Mouse (Mus musculus): Measurements from ENCODE around the gene Camk1d.

Camk1d gene

DNA sequence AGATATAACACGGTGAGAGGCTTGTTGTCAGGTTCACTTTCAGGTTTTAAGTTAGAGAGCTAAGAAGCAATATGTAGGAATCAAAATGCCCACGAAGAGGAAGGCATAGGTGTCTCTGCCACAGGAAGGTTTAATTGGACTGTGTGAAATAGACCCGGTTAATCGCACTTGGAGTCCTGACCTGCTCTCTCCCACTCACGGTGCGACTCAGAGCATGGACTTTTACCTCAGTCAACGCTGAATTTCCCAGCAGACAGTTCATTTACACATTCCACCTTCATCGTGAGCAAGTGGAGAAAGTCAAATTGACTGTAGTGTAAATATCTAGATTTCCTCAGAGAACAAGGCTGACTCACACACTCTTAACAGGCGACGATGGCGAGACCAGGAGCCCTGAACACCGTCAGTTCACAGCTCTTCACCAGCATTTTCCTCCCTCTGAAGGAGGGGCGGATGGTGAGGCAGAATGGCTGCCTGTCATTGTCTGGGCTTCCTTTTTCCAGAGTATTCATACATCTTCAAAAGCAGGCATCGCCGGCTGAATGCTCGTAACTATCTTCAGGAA, 255.6 kb downstream of the Camk1d start:
- DNase-seq = no peak

DNA sequence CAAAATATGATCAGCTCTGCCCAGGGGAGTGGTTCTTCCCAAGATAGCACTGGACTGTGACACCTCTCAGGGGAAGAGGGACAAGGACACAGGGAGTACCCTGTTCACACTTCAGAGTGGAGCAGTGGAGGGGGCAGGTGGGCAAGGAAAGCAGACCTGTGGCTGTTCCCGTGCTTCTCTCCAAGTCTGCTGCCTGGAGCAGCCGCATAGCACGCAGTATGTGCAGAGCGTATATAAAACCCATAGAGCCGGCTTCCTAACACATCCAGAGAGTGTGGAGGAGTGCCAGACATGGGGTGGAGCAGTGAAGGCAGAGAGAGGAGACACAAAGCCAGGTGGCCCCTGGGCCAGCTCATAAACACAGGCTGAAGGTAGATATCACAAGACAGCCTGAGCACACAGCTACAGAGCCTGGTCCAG, 256.2 kb downstream of the Camk1d start:
- no peak for DNase-seq

DNA sequence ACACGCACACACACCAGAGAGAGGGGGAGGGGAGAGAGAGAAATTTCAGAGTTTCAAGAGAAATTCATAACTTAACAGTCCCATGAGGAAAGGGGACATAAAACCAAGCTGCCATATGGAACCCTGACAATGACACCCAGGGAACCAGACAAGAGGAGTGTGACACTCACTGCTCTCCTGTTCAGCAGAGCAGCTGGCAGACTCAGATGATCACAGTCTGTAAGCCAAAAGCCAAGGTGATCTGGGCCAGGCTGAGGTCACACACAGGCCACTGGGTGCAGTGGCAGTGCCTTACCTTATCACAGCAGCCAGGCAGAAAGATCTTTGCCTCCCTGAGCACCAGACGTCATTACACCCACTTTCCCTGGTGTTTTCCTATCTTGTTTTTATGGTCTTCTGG, 258.2 kb downstream of the Camk1d start:
- DNase-seq = no peak

DNA sequence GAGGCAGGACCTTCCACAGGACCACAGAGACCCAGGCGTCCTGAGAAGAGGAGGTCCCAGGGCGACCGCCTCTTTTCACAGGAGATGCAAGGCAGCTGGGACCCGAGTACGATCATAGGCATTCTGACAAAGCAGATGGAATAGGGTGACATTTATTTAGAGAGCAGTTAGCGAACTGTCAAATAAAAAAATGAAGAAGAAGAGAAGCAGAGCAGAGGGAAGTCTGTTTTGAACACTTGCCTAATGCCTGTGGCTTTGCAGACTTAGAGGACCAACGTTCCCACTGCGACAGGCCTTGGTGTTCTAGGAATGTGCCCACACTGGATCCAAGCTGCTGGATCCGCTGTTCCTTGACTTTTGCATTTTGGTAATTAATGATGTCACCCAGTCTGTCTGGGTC, 259.5 kb downstream of the Camk1d start:
- DNase-seq = no peak

DNA sequence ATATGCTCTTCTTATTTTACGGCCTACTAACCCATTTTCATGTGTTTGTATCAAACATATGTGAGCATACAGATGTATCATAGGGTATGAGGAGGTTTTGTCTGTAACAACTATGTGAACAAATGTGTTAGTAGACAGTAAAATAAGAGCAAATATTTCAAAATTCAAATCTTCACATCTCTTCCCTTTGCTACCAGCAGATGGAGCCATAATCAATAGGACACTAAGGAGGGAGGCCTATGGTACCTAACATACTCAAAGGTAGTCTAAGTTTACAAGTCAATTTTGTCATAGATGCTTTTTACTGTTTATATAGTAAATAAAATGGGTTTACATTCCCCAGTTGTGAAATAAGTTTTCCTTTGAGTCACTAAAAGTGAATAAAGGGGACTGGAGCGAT, 262.7 kb downstream of the Camk1d start:
- no peak for DNase-seq

DNA sequence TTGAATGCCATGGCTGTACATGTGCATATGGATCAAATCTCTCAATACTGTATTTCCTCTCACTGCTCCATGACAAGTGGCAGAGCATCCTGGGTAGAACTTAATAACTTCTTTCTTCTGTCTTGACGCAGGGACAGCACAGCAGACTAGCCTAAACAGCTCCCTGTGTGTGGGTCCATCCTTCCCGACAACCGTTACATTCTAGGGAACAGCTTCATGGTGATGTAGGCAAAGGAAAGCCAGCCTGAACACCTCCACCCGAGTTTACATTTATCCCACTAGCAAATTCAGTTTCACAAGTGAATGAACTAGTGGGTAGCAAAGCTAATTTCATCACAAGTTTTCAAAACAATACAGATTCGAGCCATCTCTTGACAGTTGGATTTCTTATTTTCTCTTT, 269.0 kb downstream of the Camk1d start:
- no peak for DNase-seq

DNA sequence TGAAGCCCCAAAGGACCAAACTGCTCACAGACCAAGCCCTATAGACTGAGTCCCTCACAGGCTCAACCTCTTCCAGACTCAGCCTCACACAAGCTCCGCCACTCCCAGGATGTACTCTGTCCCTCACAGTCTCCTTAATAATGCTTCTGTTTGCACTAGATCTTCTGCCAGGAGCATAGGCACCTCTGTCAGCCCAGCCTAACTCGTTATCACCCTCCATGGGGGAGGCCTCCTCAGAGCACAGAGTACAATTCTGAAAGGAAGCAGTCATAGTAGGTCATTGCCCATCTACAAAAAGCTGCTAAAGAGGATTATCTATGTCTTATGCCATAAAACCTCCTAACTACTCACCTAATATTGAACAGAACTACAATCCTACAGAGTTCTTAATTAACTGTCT, 276.6 kb downstream of the Camk1d start:
- no peak for DNase-seq

DNA sequence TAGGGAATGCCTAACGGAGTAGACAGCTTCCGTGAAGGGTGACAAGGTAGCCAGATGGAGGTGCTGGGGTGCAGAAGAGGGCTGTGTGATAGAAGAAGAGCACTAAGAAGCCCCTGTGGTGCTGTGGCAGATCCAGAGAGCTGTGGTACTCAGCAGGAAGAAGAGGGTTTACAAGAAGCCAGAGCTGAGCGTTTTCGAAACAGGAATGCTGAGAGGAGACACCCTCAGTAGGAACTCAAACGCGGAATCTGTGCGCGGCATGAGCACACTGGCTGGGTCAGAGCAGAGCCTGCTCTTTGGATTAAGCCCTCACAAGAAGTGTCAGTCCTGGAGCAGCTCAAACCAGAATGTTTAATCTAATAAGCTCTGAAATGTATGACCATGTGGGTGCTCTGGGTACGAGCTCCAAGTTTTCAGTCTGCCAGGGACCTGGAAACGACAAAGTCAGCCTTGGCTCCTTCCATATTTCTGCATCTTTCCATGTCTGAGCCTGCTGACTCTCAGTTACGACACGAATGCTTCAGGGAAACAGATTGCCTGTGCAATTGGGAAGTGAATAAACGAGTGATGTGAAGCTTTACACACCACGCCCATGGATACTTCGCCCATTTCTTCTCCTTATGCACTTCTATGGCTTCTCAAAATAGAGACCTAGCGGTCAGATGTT, 278.6 kb downstream of the Camk1d start:
- DNase-seq = no peak

DNA sequence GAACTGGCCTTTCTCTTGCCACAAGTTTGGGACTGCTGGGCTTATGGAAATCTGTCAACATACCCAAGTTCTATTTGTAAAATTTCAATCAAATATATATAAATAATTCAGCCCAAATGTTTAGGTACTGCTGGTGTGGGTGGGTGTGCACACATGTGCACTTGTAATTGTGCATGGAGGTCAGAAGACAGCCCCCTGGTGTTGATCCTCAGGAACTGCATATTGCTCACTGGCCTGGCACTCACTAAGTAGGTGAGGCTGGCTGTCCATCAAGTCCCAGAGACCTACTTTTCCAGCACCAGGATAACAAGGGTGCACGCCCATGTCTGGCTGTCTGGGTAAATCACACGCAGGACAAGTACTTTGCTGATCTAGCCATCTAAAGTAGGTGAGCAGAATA, 283.0 kb downstream of the Camk1d start:
- DNase-seq = no peak

DNA sequence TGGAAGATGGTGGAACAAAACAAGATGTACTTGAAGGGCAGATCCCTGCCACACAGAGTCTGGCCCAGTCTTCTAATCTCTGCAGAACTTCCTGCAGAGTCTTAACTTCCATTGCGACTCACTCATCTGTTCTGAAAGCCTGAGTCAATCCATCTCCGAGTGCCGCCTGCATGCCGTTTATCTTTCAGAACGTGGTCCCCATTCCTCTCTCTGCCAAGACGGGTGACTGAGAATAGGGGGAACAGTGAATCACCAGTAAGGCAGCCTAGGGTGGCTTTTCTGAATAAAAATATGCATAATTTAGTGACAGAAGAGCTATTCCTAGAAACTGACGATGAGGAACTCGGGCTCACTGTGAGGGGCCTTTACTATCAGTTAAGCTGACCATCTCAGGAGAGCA, 284.4 kb downstream of the Camk1d start:
- no peak for DNase-seq

DNA sequence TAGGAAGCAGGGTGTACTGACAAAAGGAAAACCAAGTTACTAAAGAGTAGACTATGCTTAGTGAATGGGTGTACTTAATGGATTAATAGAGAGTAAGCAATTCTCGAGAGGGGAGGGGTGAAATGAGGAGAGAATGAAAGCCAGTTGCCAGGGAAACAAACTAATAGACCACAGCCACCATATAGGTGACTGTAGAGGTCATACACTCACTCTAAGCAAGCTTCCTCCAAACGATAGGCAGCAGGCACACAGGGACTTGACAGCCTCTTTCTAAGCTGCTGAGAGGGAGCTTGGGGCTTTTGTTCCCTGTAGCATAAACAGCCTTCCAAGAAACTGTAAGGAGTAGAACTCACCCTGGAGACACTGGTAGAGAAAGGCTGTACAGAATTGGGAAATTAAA, 288.2 kb downstream of the Camk1d start:
- no peak for DNase-seq

DNA sequence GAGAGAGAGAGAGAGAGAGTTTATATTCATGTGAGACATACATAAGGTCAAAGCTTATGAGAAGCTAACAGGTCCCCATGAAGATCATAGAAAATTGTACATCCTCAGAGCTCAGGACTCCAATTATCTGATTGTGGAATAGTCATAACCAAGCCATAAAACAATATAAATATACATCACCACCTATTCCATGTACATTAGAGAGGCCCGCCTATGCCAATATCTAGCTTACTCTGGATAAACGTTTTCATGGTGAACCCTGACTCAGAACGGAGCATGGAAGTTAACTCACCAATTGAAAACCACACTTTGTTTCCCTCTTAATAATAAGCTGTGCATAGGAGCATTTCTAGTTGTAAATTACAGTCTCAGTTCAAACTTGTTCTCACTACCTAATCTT, 288.7 kb downstream of the Camk1d start:
- no peak for DNase-seq

DNA sequence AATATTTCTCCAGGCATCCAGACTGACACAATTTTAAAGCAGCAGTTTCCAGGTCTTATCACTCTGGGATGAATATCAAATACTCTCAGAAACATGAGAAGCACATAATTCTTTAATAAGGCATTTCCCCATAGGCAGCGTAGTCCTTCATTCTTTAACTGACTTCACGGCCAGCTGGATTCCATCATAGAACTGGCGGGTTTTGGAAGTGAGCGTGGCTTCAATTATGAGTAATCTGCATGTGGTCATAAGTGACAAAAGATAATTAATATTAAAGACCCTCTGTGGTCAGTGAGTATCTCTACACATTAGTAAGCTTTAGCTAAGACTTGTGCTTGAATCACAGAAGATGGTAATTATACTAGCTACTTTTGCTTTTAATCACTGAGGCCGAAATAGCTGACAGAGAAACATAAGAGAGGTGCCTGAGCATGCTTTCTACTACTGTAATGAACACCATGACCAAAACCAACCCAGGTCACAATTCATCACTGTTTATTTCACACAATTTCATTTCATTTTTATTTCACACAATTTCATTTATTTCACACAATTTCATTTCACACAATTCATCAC, 293.6 kb downstream of the Camk1d start:
- DNase-seq = no peak

DNA sequence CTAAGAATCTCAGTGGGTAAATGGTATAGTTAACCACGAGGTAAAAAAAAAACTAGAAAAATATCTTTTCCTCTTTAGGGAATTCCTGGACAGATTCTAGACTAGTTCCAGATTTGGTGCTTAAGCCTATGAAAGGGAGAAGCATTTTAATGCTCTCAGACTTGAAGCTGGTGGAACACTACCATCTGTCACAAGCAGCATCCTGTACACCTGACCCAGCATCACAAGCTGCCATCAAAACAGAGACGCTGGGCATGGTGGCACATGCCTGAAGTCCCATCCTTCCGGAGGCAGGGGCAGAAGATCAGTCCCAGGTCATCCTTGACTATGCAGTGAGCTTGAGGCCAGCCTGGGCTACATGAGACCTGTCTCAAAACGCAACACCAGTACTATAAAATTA, 295.5 kb downstream of the Camk1d start:
- no peak for DNase-seq

DNA sequence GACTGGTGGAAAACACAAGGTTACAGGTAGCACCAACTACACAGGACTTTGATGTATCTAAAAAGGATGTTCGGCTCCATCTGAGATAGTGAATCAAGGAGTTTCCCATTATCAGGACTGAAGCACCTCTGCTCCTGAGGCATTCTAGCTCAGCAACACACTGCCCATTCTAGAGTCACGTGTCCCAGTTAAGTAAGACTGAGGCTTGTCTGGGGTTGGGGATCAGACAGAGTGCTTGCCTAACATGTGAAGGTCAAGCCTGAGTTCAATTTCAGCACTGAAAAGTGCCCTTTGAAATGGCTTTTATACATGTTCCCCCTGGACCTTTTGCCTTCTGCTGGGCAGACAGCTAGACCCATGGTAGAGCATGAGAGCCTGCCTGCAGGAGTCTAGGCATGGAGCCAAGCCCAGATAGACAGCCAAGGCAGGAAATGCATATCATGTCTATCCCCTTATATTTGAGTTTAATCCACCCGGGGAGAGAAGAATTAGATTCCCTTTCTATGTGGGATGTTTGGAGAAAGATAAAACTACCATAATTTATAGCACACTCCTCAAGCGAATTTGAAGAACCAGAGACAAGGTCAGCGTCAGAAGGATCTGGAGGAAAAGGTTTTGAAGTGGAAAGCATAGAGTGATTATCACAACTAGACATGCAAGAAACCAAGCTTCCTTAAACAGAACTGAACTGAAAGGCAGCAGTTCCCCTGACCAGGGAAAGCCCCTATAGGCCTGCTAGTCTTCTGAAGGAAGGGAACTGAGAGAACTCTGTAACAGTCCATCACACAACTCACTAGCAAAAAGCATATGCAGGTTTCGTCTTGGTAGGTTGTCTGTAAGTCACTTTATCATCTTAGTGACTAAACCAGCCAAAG, 296.9 kb downstream of the Camk1d start:
- no peak for DNase-seq

DNA sequence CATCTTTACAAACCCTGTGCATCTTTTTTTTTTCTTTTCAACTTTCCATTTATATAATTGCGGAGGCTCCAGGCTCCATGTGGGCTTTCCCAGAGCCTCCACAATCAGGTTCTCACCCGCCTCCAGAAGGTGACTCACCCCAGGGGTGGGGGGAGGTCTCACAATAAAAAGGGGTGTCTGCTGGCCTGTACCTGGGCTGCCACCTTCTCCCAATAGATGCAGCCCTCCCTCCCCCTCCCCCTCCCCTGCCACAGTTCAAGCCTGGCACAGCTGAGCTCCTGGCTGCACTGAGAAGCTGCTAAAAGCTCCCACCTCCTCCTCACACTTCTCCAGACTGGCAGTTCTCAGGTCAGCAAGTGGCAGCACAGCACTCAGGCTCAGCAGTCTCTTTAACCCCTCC, 302.5 kb downstream of the Camk1d start:
- DNase-seq = no peak

DNA sequence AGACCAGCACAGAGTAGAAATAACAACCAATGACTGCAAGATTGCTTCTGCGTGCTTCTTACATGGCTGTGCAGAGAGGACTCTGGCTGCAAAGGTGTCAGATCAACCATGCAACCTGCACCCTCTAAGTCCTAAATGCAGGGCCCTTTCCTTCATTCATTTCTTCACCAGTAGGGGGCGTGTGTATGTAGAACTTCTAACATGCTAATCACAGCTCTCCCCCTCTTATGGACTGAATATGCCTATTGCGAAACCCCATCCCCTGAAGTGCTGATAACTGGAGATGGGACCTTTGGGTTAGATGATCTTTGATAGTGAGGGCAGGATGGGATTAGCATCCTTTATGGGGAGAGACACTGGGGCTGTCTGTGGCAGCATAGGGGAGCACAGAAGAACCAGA, 310.5 kb downstream of the Camk1d start:
- no peak for DNase-seq

DNA sequence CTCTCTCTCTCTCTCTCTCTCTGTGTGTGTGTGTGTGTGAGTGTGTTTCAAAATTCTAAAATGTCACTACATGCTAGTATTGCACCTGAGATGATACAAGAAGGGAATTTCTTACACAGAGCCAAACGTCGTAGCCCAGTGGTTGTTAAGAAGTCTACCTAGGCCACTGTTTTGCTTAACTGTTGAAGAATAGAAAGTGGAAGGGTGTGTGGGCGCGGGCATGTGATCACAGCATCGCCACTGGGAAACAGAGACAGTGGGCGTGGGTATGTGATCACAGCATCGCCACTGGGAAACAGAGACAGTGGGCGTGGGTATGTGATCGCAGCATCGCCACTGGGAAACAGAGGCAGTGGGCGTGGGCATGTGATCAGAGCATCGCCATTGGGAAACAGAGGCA, 312.3 kb downstream of the Camk1d start:
- DNase-seq = no peak

DNA sequence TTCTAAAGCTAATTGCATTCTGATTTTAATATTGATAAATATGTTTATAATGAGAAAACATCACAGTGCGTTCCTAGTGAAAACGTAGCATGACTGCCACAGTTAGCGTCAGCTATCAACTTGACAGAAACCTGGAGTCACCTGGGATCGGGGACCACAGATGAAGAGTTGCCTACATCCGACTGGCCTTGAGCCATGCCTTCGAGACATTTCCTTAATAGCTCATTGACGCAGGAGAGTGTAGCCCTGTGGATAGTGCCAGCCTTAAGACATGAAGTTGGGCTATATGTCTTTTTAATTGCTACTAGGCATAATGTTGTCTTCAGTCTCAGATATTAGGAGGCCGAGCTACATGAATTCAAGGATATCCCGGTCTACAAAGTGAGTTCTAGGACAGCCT, 315.8 kb downstream of the Camk1d start:
- DNase-seq = no peak

DNA sequence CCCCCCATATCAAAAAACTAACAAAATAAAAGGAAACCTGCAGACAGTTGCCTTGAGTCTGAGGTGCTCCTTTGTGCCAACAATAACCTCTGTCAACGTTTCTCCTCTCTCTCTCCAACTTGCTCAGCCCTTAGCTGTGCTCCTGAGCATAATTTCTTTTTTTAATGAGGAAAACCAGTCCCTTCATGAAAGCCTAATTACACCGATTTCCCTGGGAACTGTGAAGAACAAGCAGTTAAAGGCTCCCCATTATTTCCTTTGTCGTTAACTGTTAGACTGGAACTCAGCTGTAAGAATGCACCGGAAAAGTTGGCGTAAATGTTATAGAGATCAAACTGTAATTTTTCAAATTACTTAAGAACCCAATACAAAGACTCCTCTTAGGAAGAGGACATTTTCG, 316.3 kb downstream of the Camk1d start:
- no peak for DNase-seq

DNA sequence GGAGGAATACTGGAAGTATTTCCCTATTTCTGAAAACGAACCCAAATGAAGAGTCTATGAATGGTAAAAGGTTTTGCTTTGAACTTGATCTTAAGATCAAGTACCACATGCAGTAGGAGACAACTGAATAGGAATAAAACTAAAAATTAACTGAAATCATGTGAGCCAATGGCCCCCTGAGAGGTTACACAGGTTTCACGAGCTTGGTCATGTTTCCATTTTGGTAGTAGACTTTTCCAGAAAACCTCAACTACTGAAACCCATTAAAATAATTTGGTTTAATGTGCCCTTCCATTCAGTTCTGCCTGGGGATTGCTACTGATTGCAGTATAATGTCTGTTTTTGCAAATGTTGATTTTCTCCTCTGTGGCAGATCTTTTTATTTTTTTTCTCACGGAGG, 316.8 kb downstream of the Camk1d start:
- no peak for DNase-seq

DNA sequence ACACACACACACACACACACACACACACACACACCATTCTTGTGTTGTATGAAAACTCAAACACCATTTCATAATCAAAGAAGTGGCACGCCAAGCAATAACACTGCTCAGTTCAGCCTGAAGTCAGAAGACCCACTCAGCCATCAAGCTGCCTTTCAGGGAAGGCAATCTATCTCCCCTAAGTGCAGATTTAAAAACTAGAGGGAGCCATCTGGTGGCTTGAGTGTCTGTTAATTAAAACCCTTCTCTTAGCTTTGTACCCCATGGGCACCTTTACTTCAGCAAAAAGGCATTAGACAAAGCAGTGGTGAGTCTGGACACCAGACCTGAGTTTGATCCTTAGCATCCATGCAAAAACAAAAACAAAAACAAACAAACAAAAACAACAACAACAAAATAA, 317.9 kb downstream of the Camk1d start:
- DNase-seq = no peak

DNA sequence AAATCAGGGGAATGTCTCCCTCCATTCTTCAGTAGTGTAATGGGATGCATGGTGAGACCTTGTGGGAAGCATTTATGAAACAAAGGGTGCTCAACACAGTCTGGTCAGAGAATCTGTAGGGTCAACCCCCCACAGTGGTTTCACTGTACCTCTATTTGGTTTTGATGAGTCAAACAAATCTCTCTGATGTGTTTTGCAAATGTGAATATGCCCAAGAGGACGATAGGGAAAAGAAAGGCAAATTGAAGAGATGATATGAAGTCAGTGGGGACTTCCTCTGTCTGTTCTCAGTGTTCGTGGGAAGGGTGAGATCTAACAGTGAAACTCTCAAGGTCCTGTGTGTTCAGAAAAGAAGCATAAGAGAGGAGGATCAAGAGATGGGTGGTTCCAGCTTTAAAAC, 318.4 kb downstream of the Camk1d start:
- no peak for DNase-seq

DNA sequence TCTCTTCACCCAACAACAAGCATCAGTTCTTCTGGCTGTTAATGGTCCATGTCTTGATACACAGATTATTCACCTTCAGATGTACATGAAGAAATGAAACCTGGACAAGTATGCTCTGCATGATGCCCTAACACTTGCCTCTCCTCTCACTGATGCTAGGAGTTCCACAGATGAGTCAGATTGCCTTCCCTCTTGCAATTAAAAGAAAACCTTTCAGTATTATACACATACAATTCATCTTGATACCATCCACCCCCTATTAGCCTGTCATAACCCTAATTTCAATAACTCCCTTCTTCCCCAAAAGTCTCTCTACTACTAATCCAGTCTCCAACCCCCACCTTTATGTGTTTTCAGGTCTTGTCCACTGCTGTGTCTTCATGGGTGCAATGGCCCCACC, 321.4 kb downstream of the Camk1d start:
- no peak for DNase-seq
